Mouse (Mus musculus) kidney, postnatal 25 days (tissue): ENCODE results near the gene Gm20823.
"Not testable (repeated sequence)": the region's sequence is repeated elsewhere in the genome, so short reads cannot be mapped to it uniquely, and the experiment has no call there.

Experiments
- DNase-seq, 2 experiments: peaks; one replicate each; pipeline ENCODE4 v3.0.0; 2021; ENCODE audit warnings: mixed read lengths in 2 of 2

The Gm20823 gene

GRCm38 (mm10) chrY:62464745-62465144 lies at the start of gene Gm20823:
Gene Gm20823 (minus strand): TSS chrY:62464845.
- not testable (repeated sequence) for DNase-seq
